Mouse (Mus musculus): ENCODE measurements around the gene Grhl1.

GRCm38 (mm10) chr12:24600074-24600473 is 28.0 kb downstream of the Grhl1 start:
- no peak for TF ChIP-seq POLR2A (IDR thresholded peaks at IDR 0.05; ENCODE audit: control insufficient read depth, extremely low read depth, insufficient read depth, low read length, poor library complexity)
- no peak for TF ChIP-seq CTCF (IDR thresholded peaks at IDR 0.05; ENCODE audit: borderline replicate concordance, control insufficient read depth, extremely low read depth, insufficient read depth, low read length, poor library complexity)
